8 mouse cellular contexts compared by ENCODE assay signal in genomic region chr19:44684061-44684514, GRCm38 (mm10).
A peak's percentile ranks its signal among the peaks of the same experiment; 100 is the strongest.
DNase-seq lines count a peak whose midpoint lies in the region; ATAC-seq and TF ChIP-seq lines count a peak whose summit lies in the region.

No protein-coding gene starts in this region.

- no peaks in the 10 kb centered on the region for H3K9me3 ChIP-seq in forebrain, embryonic 12.5 days
- no peaks in the 10 kb centered on the region for H3K9me3 ChIP-seq in intestine, embryonic 15.5 days
- no peaks in the 10 kb centered on the region for H3K9me3 ChIP-seq in liver, embryonic 13.5 days (replicated peaks)

- peak; percentile 98 for TF ChIP-seq CTCF in Patski (IDR thresholded peaks at IDR 0.05)

- H3K9ac ChIP-seq in forebrain, embryonic 12.5 days, result no peak overlapping the region
- no peak overlapping the region for H3K9ac ChIP-seq in intestine, embryonic 15.5 days
- no peak overlapping the region for H3K9ac ChIP-seq in liver, embryonic 13.5 days

- peak overlapping the region; percentile 48 for H3K4me2 ChIP-seq in forebrain, embryonic 12.5 days
- H3K4me2 ChIP-seq in intestine, embryonic 15.5 days (replicated peaks), result peak overlapping the region; percentile 52
- H3K4me2 ChIP-seq in liver, embryonic 13.5 days, result peak overlapping the region; percentile 34; the same call in 1 of the 2 replicates

- peak overlapping the region; percentile 31 for H3K4me3 ChIP-seq in forebrain, embryonic 12.5 days (replicated peaks)
- H3K4me3 ChIP-seq in intestine, embryonic 15.5 days (replicated peaks), result peak overlapping the region; percentile 28
- H3K4me3 ChIP-seq in liver, embryonic 13.5 days (replicated peaks), result 0 out of 2 replicates have a peak overlapping the region, but pooled peaks have one; percentile 12

- WGBS in forebrain, embryonic 12.5 days, result 1% methylated on average over 46 of the region's 48 CpGs
- WGBS in intestine, embryonic 15.5 days, result 2% methylated on average over 48 of the region's 48 CpGs
- 2% methylated on average over 48 of the region's 48 CpGs for WGBS in liver, embryonic 13.5 days (ENCODE audit: insufficient replicate concordance)

- CTCF ChIA-PET in Patski (lab: Charles Lee), result interaction anchor here (0.8 kb wide), 1 partner anchor 32 kb away, joined by 4 read pairs; no protein-coding TSS in a partner anchor

- no peak for ATAC-seq in Patski
- ATAC-seq in forebrain, embryonic 12.5 days (ENCODE audit: low FRiP score), result no peak
- ATAC-seq in intestine, embryonic 15.5 days, result no peak
- ATAC-seq in liver, embryonic 13.5 days (ENCODE audit: low read depth), result no peak

- intact Hi-C loops in heart, postnatal 25 days (cut with DNase I), result loop anchor here (5.0 kb wide), 1 partner anchor 68 kb away; no protein-coding TSS in a partner anchor

- peak; percentile 3 to 15 for DNase-seq in heart, adult 18-20 months
- no peak for DNase-seq in heart, postnatal 25 days (ENCODE audit: low spot score)
- DNase-seq in Patski (ENCODE audit: low read depth, low spot score), result no peak
- peak; percentile 5 for DNase-seq in liver, embryonic 13.5 days
- peak; percentile 43 for DNase-seq in right cerebral cortex, postnatal 14 days
- DNase-seq in urinary bladder, adult 18-20 months (ENCODE audit: low spot score in 2 of 2), result no peak

- in situ Hi-C loops in Patski (cut with MboI; ENCODE audit: low pct_unique_long_range_greater_than_20kb), result no loop called here

- peaks cover 19% of the 10 kb centered on the region for H3K27me3 ChIP-seq in Patski
- H3K27me3 ChIP-seq in forebrain, embryonic 12.5 days, result peaks cover 98% of the 10 kb centered on the region
- H3K27me3 ChIP-seq in intestine, embryonic 15.5 days (replicated peaks), result peaks cover 74% of the 10 kb centered on the region
- peaks cover 94% of the 10 kb centered on the region for H3K27me3 ChIP-seq in liver, embryonic 13.5 days

- POLR2A ChIA-PET in Patski (lab: Charles Lee), result no interaction called here

- peaks cover 12% of the 10 kb centered on the region for H3K4me1 ChIP-seq in forebrain, embryonic 12.5 days
- H3K4me1 ChIP-seq in intestine, embryonic 15.5 days (replicated peaks), result peaks cover 5% of the 10 kb centered on the region; the same call in 1 of the 2 replicates
- peaks cover 9% of the 10 kb centered on the region for H3K4me1 ChIP-seq in liver, embryonic 13.5 days (replicated peaks)

- no peaks in the 10 kb centered on the region for H3K36me3 ChIP-seq in forebrain, embryonic 12.5 days (replicated peaks)
- no peaks in the 10 kb centered on the region for H3K36me3 ChIP-seq in intestine, embryonic 15.5 days
- no peaks in the 10 kb centered on the region for H3K36me3 ChIP-seq in liver, embryonic 13.5 days

- no peak overlapping the region for H3K27ac ChIP-seq in forebrain, embryonic 12.5 days
- H3K27ac ChIP-seq in intestine, embryonic 15.5 days, result no peak overlapping the region
- no peak overlapping the region for H3K27ac ChIP-seq in liver, embryonic 13.5 days

Comparison
In these comparisons a context has a peak if more than half of its experiments do, and no peak if none do; other contexts are left out.
1. DNase-seq: peak in heart, adult 18-20 months (2 of 2), liver, embryonic 13.5 days (single experiment) and right cerebral cortex, postnatal 14 days (single experiment); none in heart, postnatal 25 days (single experiment), Patski (single experiment) and urinary bladder, adult 18-20 months (0 of 2).
2. Peak in every context shown above with its lines, with median percentiles within 50 percentile points of each other: H3K4me2 ChIP-seq and H3K4me3 ChIP-seq.